Mouse (Mus musculus): ENCODE data around the gene Msantd1.

Msantd1 gene

GRCm38 (mm10) chr5:34924519-34924918, 16.7 kb downstream of the Msantd1 start:
- DNase-seq (ENCODE audit: low spot score in 2 of 2), result no peak

- DNase-seq (ENCODE audit: low spot score in 2 of 2), result no peak
Observed at GRCm38 (mm10) chr5:34927648-34928047, 19.8 kb downstream of the Msantd1 start.

- no peak for DNase-seq (ENCODE audit: low spot score in 2 of 2)
Observed at GRCm38 (mm10) chr5:34930151-34930975, 22.6 kb downstream of the Msantd1 start.

GRCm38 (mm10) chr5:34931091-34931490, 23.3 kb downstream of the Msantd1 start:
- DNase-seq (ENCODE audit: low spot score in 2 of 2), result no peak

- DNase-seq (ENCODE audit: low spot score in 2 of 2), result no peak
Observed at GRCm38 (mm10) chr5:34931516-34932457, 24.0 kb downstream of the Msantd1 start.

GRCm38 (mm10) chr5:34932458-34932806, 24.6 kb downstream of the Msantd1 start:
- DNase-seq (ENCODE audit: low spot score in 2 of 2), result no peak

GRCm38 (mm10) chr5:34933461-34933860, 25.6 kb downstream of the Msantd1 start:
- DNase-seq (ENCODE audit: low spot score in 2 of 2), result no peak

- no peak for DNase-seq (ENCODE audit: low spot score in 2 of 2)
Observed at GRCm38 (mm10) chr5:34941710-34942470, 34.1 kb downstream of the Msantd1 start.

- no peak for DNase-seq (ENCODE audit: low spot score in 2 of 2)
Observed at GRCm38 (mm10) chr5:34943428-34943827, 35.6 kb downstream of the Msantd1 start.

GRCm38 (mm10) chr5:34948861-34949760, 41.3 kb downstream of the Msantd1 start, which contains the start of gene Rgs12:
Gene Rgs12, plus strand, starts transcription at chr5:34949445.
- peak; percentile 74 to 75 for DNase-seq (ENCODE audit: low spot score in 2 of 2)

- DNase-seq (ENCODE audit: low spot score in 2 of 2), result no peak
Observed at GRCm38 (mm10) chr5:34949769-34950211, 42.0 kb downstream of the Msantd1 start.

- no peak for DNase-seq (ENCODE audit: low spot score in 2 of 2)
Observed at GRCm38 (mm10) chr5:34950486-34951160, 42.8 kb downstream of the Msantd1 start.

- DNase-seq (ENCODE audit: low spot score in 2 of 2), result no peak
Observed at GRCm38 (mm10) chr5:34951161-34951834, 43.5 kb downstream of the Msantd1 start.

- no peak for DNase-seq (ENCODE audit: low spot score in 2 of 2)
Observed at GRCm38 (mm10) chr5:34954508-34954907, 46.7 kb downstream of the Msantd1 start.

GRCm38 (mm10) chr5:34955630-34956029, 47.8 kb downstream of the Msantd1 start:
- no peak for DNase-seq (ENCODE audit: low spot score in 2 of 2)

- no peak for DNase-seq (ENCODE audit: low spot score in 2 of 2)
Observed at GRCm38 (mm10) chr5:34956151-34956550, 48.3 kb downstream of the Msantd1 start.

GRCm38 (mm10) chr5:34957015-34957414, 49.2 kb downstream of the Msantd1 start:
- DNase-seq (ENCODE audit: low spot score in 2 of 2), result no peak

GRCm38 (mm10) chr5:34960021-34960420, 52.2 kb downstream of the Msantd1 start:
- no peak for DNase-seq (ENCODE audit: low spot score in 2 of 2)

GRCm38 (mm10) chr5:34965531-34965930, 57.7 kb downstream of the Msantd1 start:
- no peak for DNase-seq (ENCODE audit: low spot score in 2 of 2)

- no peak for DNase-seq (ENCODE audit: low spot score in 2 of 2)
Observed at GRCm38 (mm10) chr5:34968386-34968785, 60.6 kb downstream of the Msantd1 start.
